Mouse (Mus musculus) lung, postnatal 0 days (tissue): Measurements from ENCODE around the gene Shisa6. TPM values are rescaled to one million over a fixed set of nuclear protein-coding genes. Genes with fewer than 3 reads are reported as not detected.
"Not testable (repeated sequence)": the region's sequence is repeated elsewhere in the genome, so short reads cannot be mapped to it uniquely, and the experiment has no call there.

Experiments
- ATAC-seq: fragments of 200-750 bp; cut with Nextera tagmentation; 2 replicates; pipeline ENCODE4 v1.8.0; 2017; ENCODE audit warnings: moderate library complexity
- DNase-seq: peaks from one replicate; pipeline ENCODE4 v3.0.0-alpha.2; 2016; ENCODE audit warnings: low spot score
- H3K27ac ChIP-seq: fragments of 300-500 bp; sonication (generic); 2 replicates; pipeline ENCODE4 v1.5.1; 2014; ENCODE audit warnings: antibody characterized with exemption, mild to moderate bottlenecking, low read length, mixed read lengths
- H3K27me3 ChIP-seq: fragments of 300-500 bp; sonication (generic); replicated peaks from 2 replicates; pipeline ENCODE4 v1.6.1; 2014; ENCODE audit warnings: low read length, mixed read lengths; ENCODE audit not compliant: insufficient read depth
- H3K36me3 ChIP-seq: fragments of 300-500 bp; sonication (generic); 2 replicates; pipeline ENCODE4 v1.6.1; 2014; ENCODE audit warnings: low read length, mixed read lengths; ENCODE audit not compliant: insufficient read depth
- H3K4me1 ChIP-seq: fragments of 300-500 bp; sonication (generic); 2 replicates; pipeline ENCODE4 v1.6.1; 2014; ENCODE audit warnings: antibody characterized with exemption, low read depth, low read length, mixed read lengths; ENCODE audit not compliant: insufficient read depth
- H3K4me2 ChIP-seq: fragments of 300-500 bp; sonication (generic); replicated peaks from 2 replicates; pipeline ENCODE4 v1.6.1; 2014; ENCODE audit warnings: low read depth, mild to moderate bottlenecking, low read length, moderate library complexity, mixed read lengths
- H3K4me3 ChIP-seq: fragments of 300-500 bp; sonication (generic); 2 replicates; pipeline ENCODE4 v1.5.1; 2014; ENCODE audit warnings: low read depth, low read length
- H3K9ac ChIP-seq: fragments of 300-500 bp; sonication (generic); replicated peaks from 2 replicates; pipeline ENCODE4 v1.6.1; 2014; ENCODE audit warnings: low read depth, mild to moderate bottlenecking
- H3K9me3 ChIP-seq: fragments of 300-500 bp; sonication (generic); 2 replicates; pipeline ENCODE4 v1.6.1; 2016; ENCODE audit warnings: low read length, mixed read lengths
- CTCF ChIP-seq: IDR thresholded peaks from 2 replicates; pipeline ENCODE4 v1.5.1; 2016; ENCODE audit warnings: antibody characterized with exemption, mild to moderate bottlenecking
- EP300 ChIP-seq: IDR thresholded peaks from 2 replicates; pipeline ENCODE4 v1.6.1; 2016; ENCODE audit warnings: antibody characterized with exemption, mild to moderate bottlenecking, control low read depth
- WGBS: fragments of 180-500 bp; shearing (Covaris S2); extraction: QIAGEN DNeasy Blood & Tissue Kit; methylation state at CpG from one replicate; pipeline ENCODE4 v1.1.7; 2014; 5-methylcytosine and 5-hydroxymethylcytosine counted together
- polyA plus RNA-seq: library from polyadenylated mRNA; unstranded; fragments of >200 nt; fragmentation: Nextera tagmentation; extraction: Ambion mirVana; gene quantifications from 2 replicates; pipeline ENCODE4 v1.2.1, GENCODE M21; 2015

The Shisa6 gene
- polyA plus RNA-seq, 1 experiment from 2014 or later: 0.61 TPM

DNA sequence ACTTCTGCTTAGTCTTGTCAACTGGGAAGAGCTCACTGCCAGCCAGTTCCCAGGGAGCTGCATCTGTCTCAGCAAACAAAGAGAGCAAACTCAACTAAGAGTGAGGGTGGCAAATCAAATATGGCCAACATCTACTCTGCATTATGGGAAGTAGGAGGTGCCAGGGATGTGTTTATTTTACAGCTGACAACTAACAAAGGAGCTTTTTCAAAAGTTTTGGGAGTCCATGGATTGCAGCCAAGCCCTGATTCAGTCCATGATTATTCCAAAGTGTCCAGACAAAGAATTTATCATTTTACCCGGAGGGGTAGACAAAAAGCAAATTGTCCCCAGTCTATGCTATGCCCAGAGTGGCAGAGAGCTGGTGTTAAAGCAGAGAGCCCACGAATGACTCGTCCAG is 107.5 kb downstream of the Shisa6 start:
- H3K27ac ChIP-seq: no peak overlapping the region
- DNase-seq (no peak), ATAC-seq (no peak)
- TF ChIP-seq CTCF (no peak), EP300 (no peak)
- H3K4me1 ChIP-seq: no peaks in the 10 kb centered on the region
- no peak overlapping the region for H3K4me3 ChIP-seq
- no peaks in the 10 kb centered on the region for H3K9me3 ChIP-seq
- 54% methylated on average over 3 of the region's 3 CpGs for WGBS
- H3K36me3 ChIP-seq: no peaks in the 10 kb centered on the region
- H3K4me2 ChIP-seq: no peak overlapping the region
- H3K9ac ChIP-seq: no peak overlapping the region
- H3K27me3 ChIP-seq: no peaks in the 10 kb centered on the region

DNA sequence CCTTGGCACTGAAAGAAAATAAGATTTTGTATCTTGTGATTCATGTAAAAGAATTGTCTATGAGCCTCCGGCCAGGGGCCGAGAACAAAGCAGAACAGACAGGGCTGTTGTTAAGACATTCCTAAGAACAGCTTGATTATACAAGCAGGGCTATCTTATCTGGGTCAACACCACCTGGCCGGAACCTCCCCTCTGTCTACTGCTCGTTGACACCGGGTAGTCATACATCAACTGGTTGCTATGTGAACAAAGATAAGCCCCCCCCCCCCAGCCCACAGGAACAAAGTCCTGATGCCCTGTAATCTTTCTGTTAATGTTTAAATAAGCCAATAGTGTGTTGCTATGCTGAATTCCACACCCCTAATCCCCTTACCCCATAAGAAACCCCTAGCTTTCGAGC is 117.0 kb downstream of the Shisa6 start:
- H3K4me2 ChIP-seq, ATAC-seq, H3K9me3 ChIP-seq, H3K4me1 ChIP-seq, H3K36me3 ChIP-seq, H3K27ac ChIP-seq, H3K4me3 ChIP-seq, H3K9ac ChIP-seq, DNase-seq, H3K27me3 ChIP-seq: not testable (repeated sequence)
- WGBS: 19% methylated on average over 6 of the region's 6 CpGs

DNA sequence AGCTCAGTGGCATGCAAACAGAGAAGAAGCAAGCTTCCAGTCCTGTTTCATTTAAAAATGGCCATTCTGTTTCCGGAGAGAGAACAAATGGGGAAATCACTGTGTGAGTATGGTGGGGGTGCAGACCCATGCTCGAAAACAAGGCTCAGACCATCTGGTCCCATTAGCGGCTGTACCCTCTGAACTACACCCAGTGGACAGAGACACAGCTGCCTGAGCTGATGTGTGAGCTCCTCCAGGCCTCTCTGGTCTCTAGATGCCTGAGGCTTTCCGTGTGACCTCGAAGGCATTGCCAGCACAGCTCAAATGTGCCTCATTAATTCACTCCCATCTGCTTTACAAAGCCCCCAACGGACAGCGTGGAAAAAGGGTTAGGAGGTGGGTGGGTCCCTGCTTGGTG is 125.7 kb downstream of the Shisa6 start:
- WGBS: 66% methylated on average over 7 of the region's 7 CpGs
- no peak for ATAC-seq

DNA sequence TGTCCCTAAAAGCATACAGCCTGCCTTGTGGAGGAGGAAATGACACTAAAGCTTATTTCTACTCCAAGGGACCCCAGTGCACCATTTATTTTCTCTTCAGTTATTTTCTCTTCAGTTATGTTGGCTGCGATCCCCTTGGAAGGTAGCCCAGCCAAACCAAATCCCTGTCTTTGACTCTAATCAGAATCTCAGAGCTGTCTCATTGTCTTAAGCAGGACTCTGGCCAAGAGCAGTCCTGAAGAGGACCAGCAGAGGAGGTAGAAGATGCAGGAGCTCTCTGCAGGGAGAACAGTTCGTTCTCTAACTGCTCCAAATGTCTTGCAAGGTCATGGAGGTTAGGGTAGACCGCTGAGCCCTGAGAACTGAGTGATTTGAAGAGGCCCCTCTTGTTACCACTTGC is 138.2 kb downstream of the Shisa6 start:
- DNase-seq: peak; percentile 9
- 52% methylated on average over 3 of the region's 3 CpGs for WGBS

More for the DNA sequence above, 125.7 kb downstream of the Shisa6 start:
- Histone ChIP-seq H3K9me3 (no peaks in the 10 kb centered on the region), H3K4me3 (no peak overlapping the region), H3K4me1 (no peaks in the 10 kb centered on the region), H3K4me2 (no peak overlapping the region), H3K9ac (no peak overlapping the region), H3K27ac (no peak overlapping the region), H3K27me3 (no peaks in the 10 kb centered on the region), H3K36me3 (no peaks in the 10 kb centered on the region)
- TF ChIP-seq CTCF: no peak
- TF ChIP-seq EP300: no peak
- DNase-seq: peak; percentile 8

DNA sequence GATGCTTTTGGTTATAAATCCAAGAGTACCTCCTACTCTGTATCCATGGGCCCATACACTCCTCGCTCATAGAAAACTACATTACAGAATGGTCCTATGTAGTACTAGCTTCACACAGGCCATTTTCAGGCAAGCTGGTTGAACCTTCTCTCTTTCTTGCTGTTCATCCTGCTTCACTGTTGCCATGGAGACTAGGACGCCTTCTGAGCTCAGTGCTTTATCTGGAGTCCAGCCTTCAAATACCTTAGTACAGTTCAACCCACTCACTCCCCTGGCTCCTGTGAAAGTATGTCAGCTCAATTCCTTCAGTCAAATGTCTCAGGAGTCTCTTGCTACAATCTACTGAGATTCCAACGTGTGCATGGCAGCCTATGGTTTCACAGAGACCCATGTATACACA is 154.0 kb downstream of the Shisa6 start:
- no peaks in the 10 kb centered on the region for H3K9me3 ChIP-seq
- no peak overlapping the region for H3K9ac ChIP-seq
- WGBS: 54% methylated on average over 3 of the region's 3 CpGs
- ATAC-seq (no peak), DNase-seq (no peak)
- H3K36me3 ChIP-seq: no peaks in the 10 kb centered on the region
- TF ChIP-seq CTCF (no peak), EP300 (no peak)
- H3K27ac ChIP-seq: no peak overlapping the region
- H3K4me2 ChIP-seq: no peak overlapping the region
- no peaks in the 10 kb centered on the region for H3K4me1 ChIP-seq
- H3K4me3 ChIP-seq: no peak overlapping the region
- H3K27me3 ChIP-seq: no peaks in the 10 kb centered on the region

More for the DNA sequence above, 138.2 kb downstream of the Shisa6 start:
- H3K36me3 ChIP-seq: no peaks in the 10 kb centered on the region
- ATAC-seq: no peak
- H3K4me3 ChIP-seq: no peak overlapping the region
- H3K27me3 ChIP-seq: no peaks in the 10 kb centered on the region
- no peak overlapping the region for H3K27ac ChIP-seq
- no peaks in the 10 kb centered on the region for H3K9me3 ChIP-seq
- no peak overlapping the region for H3K9ac ChIP-seq
- H3K4me1 ChIP-seq: no peaks in the 10 kb centered on the region
- no peak overlapping the region for H3K4me2 ChIP-seq
- TF ChIP-seq CTCF (no peak), EP300 (no peak)

DNA sequence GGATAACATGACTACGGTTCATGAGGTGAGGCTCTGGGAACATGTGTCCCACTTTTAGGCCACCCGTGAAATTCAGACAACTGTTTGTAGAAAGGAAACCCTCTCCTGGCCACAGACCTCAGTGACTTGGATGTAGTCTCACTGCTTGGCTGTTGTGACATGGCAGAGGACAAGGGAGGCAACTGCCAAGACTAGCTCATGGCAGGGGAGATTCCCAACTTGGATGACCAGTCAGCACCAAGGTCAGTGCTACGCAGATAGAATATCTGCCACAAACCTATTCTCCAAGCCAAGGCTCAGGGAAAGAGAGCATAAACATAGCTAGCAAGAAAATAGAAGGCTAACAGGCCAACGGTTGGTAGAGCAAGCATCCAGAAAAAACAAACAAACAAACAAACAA is 156.0 kb downstream of the Shisa6 start:
- Histone ChIP-seq H3K9me3 (no peaks in the 10 kb centered on the region), H3K27ac (no peak overlapping the region), H3K4me1 (no peaks in the 10 kb centered on the region), H3K27me3 (no peaks in the 10 kb centered on the region), H3K36me3 (no peaks in the 10 kb centered on the region), H3K9ac (no peak overlapping the region), H3K4me2 (no peak overlapping the region), H3K4me3 (no peak overlapping the region)
- ATAC-seq (no peak), DNase-seq (no peak)
- WGBS: 70% methylated on average over 4 of the region's 4 CpGs
- TF ChIP-seq CTCF (no peak), EP300 (no peak)
